Mouse (Mus musculus): ENCODE results near the gene Ror2. TPM values are rescaled to one million over a fixed set of nuclear protein-coding genes. Genes with fewer than 3 reads are reported as not detected.

The Ror2 gene
- not detected for total RNA-seq (2023)

GRCm38 (mm10) chr13:53285756-53286361 is at the start of gene Ror2:
Gene Ror2 (minus strand): TSS chr13:53286124.

Other genes with a start within 250 kb of the Ror2 start
- 39.0 TPM for gene Sptlc1, start 91.3 kb upstream of the Ror2 start, total RNA-seq (2023)
- gene Msx2, start 186.9 kb upstream of the Ror2 start, total RNA-seq (2023) = not detected

All from CD8-positive naive resting alpha-beta T cell, adult 57 days (primary cell).